ENCODE assay signal across 13 mouse cellular contexts in genomic region chr3:87115726-87116540, GRCm38 (mm10). TPM values are rescaled to one million over a fixed set of nuclear protein-coding genes. Genes with fewer than 3 reads are reported as not detected.
DNase-seq lines count a peak whose midpoint lies in the region; ATAC-seq lines count a peak whose summit lies in the region.
"Had no signal": no experiment of that assay in that cellular context is flagged by ENCODE, and none has a peak within 500 bp of the region (broad histone marks: within the 10 kb centered on the region; RNA-seq: fewer than 3 reads in every experiment).

No protein-coding gene starts in this region.

- H3K4me2 ChIP-seq in hindbrain, embryonic 16.5 days (ENCODE audit: low read length) = no peak overlapping the region
- no peak overlapping the region for H3K4me2 ChIP-seq in hindbrain, embryonic 14.5 days (replicated peaks)
- no peak overlapping the region for H3K4me2 ChIP-seq in intestine, embryonic 16.5 days (ENCODE audit: low read depth, low read length)
- H3K4me2 ChIP-seq: embryonic facial prominence, embryonic 15.5 days; liver, embryonic 15.5 days had no signal

- no peak for ATAC-seq in hindbrain, embryonic 16.5 days
- no peak for ATAC-seq in hindbrain, embryonic 14.5 days (ENCODE audit: low FRiP score)
- ATAC-seq in intestine, embryonic 16.5 days = no peak
- ATAC-seq in erythroid progenitor cell, adult 5-6 weeks (replicated peaks; ENCODE audit: low FRiP score, poor library complexity, severe bottlenecking) = no peak

- no peak for DNase-seq in hindbrain, embryonic 14.5 days (ENCODE audit: low spot score)
- peak; percentile 74 for DNase-seq in 3T3-L1 (ENCODE audit: low read depth, low spot score)
- peak; percentile 61 for DNase-seq in adipocyte (ENCODE audit: low spot score)
- DNase-seq in cerebellum, adult 9-11 months = no peak
- DNase-seq: cerebellum, adult 9-10 months; kidney, adult 18-20 months; thymus, postnatal 36 days had no signal

- no peak overlapping the region for H3K4me3 ChIP-seq in hindbrain, embryonic 16.5 days (ENCODE audit: low read length)
- no peak overlapping the region for H3K4me3 ChIP-seq in hindbrain, embryonic 14.5 days (replicated peaks; ENCODE audit: low read length)
- no peak overlapping the region for H3K4me3 ChIP-seq in intestine, embryonic 16.5 days (ENCODE audit: low read length)
- H3K4me3 ChIP-seq: embryonic facial prominence, embryonic 15.5 days; liver, embryonic 15.5 days had no signal

- WGBS in hindbrain, embryonic 16.5 days = 81% methylated on average over 6 of the region's 6 CpGs
- WGBS in hindbrain, embryonic 14.5 days = 87% methylated on average over 6 of the region's 6 CpGs
- WGBS in intestine, embryonic 16.5 days = 74% methylated on average over 6 of the region's 6 CpGs

- no peaks in the 10 kb centered on the region for H3K9me3 ChIP-seq in hindbrain, embryonic 16.5 days (ENCODE audit: control insufficient read depth, low read length)
- H3K9me3 ChIP-seq in hindbrain, embryonic 14.5 days (ENCODE audit: control insufficient read depth, low read length) = no peaks in the 10 kb centered on the region
- no peaks in the 10 kb centered on the region for H3K9me3 ChIP-seq in intestine, embryonic 16.5 days (ENCODE audit: control insufficient read depth, low read length)
- H3K9me3 ChIP-seq: embryonic facial prominence, embryonic 15.5 days; G1E; liver, embryonic 15.5 days had no signal

- 0 out of 2 replicates have a peak overlapping the region, but pooled peaks have one; percentile 14 for H3K27ac ChIP-seq in hindbrain, embryonic 16.5 days (ENCODE audit: low read depth, low read length)
- no peak overlapping the region for H3K27ac ChIP-seq in hindbrain, embryonic 14.5 days
- peak overlapping the region; percentile 60; the same call in 1 of the 2 replicates for H3K27ac ChIP-seq in intestine, embryonic 16.5 days (ENCODE audit: low read length)
- H3K27ac ChIP-seq: embryonic facial prominence, embryonic 15.5 days; liver, embryonic 15.5 days had no signal

- no peak overlapping the region for H3K9ac ChIP-seq in hindbrain, embryonic 16.5 days (ENCODE audit: low read depth, low read length)
- H3K9ac ChIP-seq in hindbrain, embryonic 14.5 days = no peak overlapping the region
- H3K9ac ChIP-seq in intestine, embryonic 16.5 days (ENCODE audit: low read depth, low read length) = no peak overlapping the region
- H3K9ac ChIP-seq: embryonic facial prominence, embryonic 15.5 days; liver, embryonic 15.5 days had no signal

- H3K36me3 ChIP-seq in hindbrain, embryonic 16.5 days (ENCODE audit: control insufficient read depth, insufficient read depth, low read length) = no peaks in the 10 kb centered on the region
- H3K36me3 ChIP-seq in hindbrain, embryonic 14.5 days (replicated peaks; ENCODE audit: control insufficient read depth, insufficient read depth) = no peaks in the 10 kb centered on the region
- no peaks in the 10 kb centered on the region for H3K36me3 ChIP-seq in intestine, embryonic 16.5 days (ENCODE audit: control insufficient read depth, insufficient read depth, low read length)
- H3K36me3 ChIP-seq: G1E; liver, embryonic 15.5 days had no signal

- peaks cover 2% of the 10 kb centered on the region; the same call in 1 of the 2 replicates for H3K4me1 ChIP-seq in hindbrain, embryonic 16.5 days (ENCODE audit: control insufficient read depth, insufficient read depth, low read depth, low read length)
- peaks cover 29% of the 10 kb centered on the region for H3K4me1 ChIP-seq in hindbrain, embryonic 14.5 days (replicated peaks; ENCODE audit: control insufficient read depth, insufficient read depth, low read length)
- peaks cover 26% of the 10 kb centered on the region for H3K4me1 ChIP-seq in intestine, embryonic 16.5 days (ENCODE audit: control insufficient read depth, insufficient read depth, low read length)
- H3K4me1 ChIP-seq: liver, embryonic 15.5 days had no signal

- H3K27me3 ChIP-seq in hindbrain, embryonic 16.5 days (replicated peaks; ENCODE audit: control insufficient read depth, insufficient read depth, low read length) = no peaks in the 10 kb centered on the region
- H3K27me3 ChIP-seq in hindbrain, embryonic 14.5 days (ENCODE audit: control insufficient read depth, insufficient read depth, low read length) = no peaks in the 10 kb centered on the region
- no peaks in the 10 kb centered on the region for H3K27me3 ChIP-seq in intestine, embryonic 16.5 days (replicated peaks; ENCODE audit: control insufficient read depth, insufficient read depth, low read length)
- H3K27me3 ChIP-seq: embryonic facial prominence, embryonic 15.5 days; liver, embryonic 15.5 days had no signal

RNA-seq across cellular contexts. Expression of gene Kirrel, which starts 58.6 kb away (rescaled TPM):
- 4.4 TPM in 2 replicates for polyA plus RNA-seq in hindbrain, embryonic 16.5 days (2015; fragmentation: Nextera tagmentation; extraction: Ambion mirVana)
- polyA plus RNA-seq in hindbrain, embryonic 14.5 days (2014; fragmentation: Nextera tagmentation; extraction: Ambion mirVana) = 3.8 and 4.1 TPM in 2 replicates
- 7.3 and 8.3 TPM in 2 replicates for polyA plus RNA-seq in intestine, embryonic 16.5 days (2015; fragmentation: Nextera tagmentation; extraction: Ambion mirVana)
- total RNA-seq in erythroid progenitor cell, adult 5-6 weeks (2015; ENCODE audit: low replicate concordance) = not detected in 2 replicates
- total RNA-seq in erythroid progenitor cell, adult 5-6 weeks (2017; ENCODE audit: low replicate concordance) = not detected in 2 replicates
- polyA plus RNA-seq: G1E had no signal

Comparison
In these comparisons a context has a peak if more than half of its experiments do, and no peak if none do; other contexts are left out.
1. DNase-seq: peak in 3T3-L1 (single experiment) and adipocyte (single experiment); none in hindbrain, embryonic 14.5 days (single experiment) and cerebellum, adult 9-11 months (single experiment).